Mouse (Mus musculus): ENCODE measurements around the gene Zfp846. TPM values are rescaled to one million over a fixed set of nuclear protein-coding genes. Genes with fewer than 3 reads are reported as not detected.

Gene Zfp846
- polyA plus RNA-seq, 1 experiment from 2014 or later: 14.5 TPM

DNA sequence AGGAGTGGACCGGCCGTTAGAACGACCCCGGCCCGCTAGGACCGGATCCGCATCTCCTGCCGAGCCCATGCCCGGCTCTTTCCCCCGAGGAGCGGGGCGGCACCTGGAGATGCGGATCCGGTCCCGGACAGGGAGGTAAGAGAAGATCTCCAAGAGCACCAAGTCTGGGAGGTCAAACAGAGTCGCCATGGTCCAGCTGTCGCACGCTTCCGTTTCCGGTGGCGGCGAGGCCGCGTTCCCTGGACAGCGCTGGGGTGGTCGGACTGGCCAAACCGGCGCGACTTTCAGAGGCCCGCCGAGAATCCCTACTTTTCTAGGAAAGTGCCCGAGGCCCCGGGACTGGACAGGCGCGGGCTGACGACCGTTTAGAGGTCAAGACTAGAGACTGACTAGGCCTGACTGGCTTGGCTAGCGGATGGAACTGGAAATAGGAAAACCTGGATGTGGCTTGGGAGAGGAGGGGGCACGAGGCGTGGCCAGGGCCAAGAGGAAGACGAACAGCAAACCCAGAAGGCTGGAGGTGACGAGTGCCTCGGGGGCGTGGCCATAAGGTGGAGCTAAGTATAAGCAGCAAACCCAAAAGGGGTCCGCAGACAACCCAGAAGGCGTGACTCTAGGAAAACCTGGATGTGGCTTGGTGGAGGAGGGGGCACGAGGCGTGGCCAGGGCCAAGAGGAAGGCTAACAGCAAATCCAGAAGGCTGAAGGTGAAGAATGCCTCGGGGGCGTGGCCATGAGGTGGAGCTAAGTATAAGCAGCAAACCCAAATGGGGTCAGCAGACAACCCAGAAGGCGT, 61.2 kb downstream of the Zfp846 start, which contains the start of gene Ubl5:
Gene Ubl5, plus strand, starts transcription at position 778 of the 795 bp plus-strand sequence.
- peak within 1 kb of the TSS; percentile 86 for H3K9ac ChIP-seq (ENCODE audit: low read depth, low read length)
- H3K27ac ChIP-seq (replicated peaks; ENCODE audit: low read depth, low read length): peak within 1 kb of the TSS; percentile 94
- H3K4me2 ChIP-seq (ENCODE audit: low read depth, low read length): peak within 1 kb of the TSS; percentile 81
- DNase-seq (ENCODE audit: low spot score): peak; percentile 100
- WGBS: under 1% methylated on average over 49 of the region's 51 CpGs
- H3K4me3 ChIP-seq (ENCODE audit: low read depth, low read length): peak within 1 kb of the TSS; percentile 74
- H3K27me3 ChIP-seq (replicated peaks; ENCODE audit: control insufficient read depth, insufficient read depth, low read length): no peaks in the 10 kb centered on the region
- peaks cover 35% of the 10 kb centered on the region for H3K36me3 ChIP-seq (ENCODE audit: control insufficient read depth, insufficient read depth, low read length)
- no peaks in the 10 kb centered on the region; the same call in none of the 2 replicates for H3K4me1 ChIP-seq (ENCODE audit: control insufficient read depth, insufficient read depth, low read length)
- no peaks in the 10 kb centered on the region for H3K9me3 ChIP-seq (ENCODE audit: control insufficient read depth, low read length)
- peak; percentile 94 for ATAC-seq (ENCODE audit: low read depth)

DNA sequence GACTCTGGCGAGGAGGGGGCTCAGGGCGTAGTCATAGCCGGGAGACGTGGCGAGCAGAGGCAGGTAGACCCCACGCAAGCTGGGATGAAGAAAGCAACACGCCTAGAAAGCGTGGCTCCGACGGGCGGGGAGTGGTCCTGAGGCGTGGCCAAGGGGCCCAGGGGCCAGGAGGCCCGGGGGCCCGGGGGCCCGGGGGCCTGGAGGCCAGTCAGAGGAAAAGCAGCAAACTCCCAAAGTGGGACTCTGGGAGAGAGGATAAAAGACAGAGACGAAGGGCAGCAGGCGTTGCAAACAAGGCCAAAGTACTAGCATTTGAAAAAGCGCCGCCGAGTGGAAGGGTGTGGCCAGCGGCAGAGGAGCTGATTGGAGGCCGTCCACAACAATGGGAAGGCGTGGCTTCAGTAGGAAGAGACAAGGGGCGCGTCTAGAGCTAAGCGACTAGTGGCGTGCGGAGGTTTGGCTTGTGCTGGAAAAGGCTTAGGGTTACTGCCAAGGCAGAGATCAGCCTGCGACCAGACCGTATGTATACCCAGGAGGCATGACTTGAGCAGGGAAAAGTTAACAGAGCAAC, 61.9 kb downstream of the Zfp846 start:
- peak; percentile 89 for ATAC-seq (ENCODE audit: low read depth)
- Histone ChIP-seq H3K4me3 (ENCODE audit: low read depth, low read length) (peak overlapping the region; percentile 74), H3K27me3 (replicated peaks; ENCODE audit: control insufficient read depth, insufficient read depth, low read length) (no peaks in the 10 kb centered on the region), H3K4me1 (ENCODE audit: control insufficient read depth, insufficient read depth, low read length) (no peaks in the 10 kb centered on the region; the same call in none of the 2 replicates), H3K36me3 (ENCODE audit: control insufficient read depth, insufficient read depth, low read length) (peaks cover 36% of the 10 kb centered on the region), H3K27ac (replicated peaks; ENCODE audit: low read depth, low read length) (peak overlapping the region; percentile 94), H3K9ac (ENCODE audit: low read depth, low read length) (peak overlapping the region; percentile 86), H3K9me3 (ENCODE audit: control insufficient read depth, low read length) (no peaks in the 10 kb centered on the region), H3K4me2 (ENCODE audit: low read depth, low read length) (peak overlapping the region; percentile 81)
- under 1% methylated on average over 30 of the region's 30 CpGs for WGBS
- DNase-seq (ENCODE audit: low spot score): peak; percentile 98

DNA sequence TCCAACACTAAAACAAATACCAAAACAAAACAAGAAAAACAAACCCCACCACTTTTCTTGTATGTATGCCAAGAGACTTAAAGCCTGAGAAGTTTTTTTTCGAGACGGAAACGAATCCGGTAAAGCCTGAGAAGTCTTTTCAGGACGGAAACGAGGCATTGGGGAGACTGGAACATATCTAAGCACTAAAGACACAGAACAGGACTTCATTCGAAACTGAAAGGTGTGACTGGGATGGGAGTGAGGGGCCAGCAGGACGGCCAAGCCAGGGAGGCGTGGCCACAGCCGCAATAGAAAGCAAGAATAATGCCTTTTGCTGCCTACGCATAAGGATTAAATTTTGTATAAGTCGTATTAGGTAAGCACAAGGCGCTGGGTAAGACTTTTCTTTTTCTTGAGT, 62.7 kb downstream of the Zfp846 start:
- DNase-seq (ENCODE audit: low spot score): no peak
- ATAC-seq (ENCODE audit: low read depth): no peak
- H3K9me3 ChIP-seq (ENCODE audit: control insufficient read depth, low read length): no peaks in the 10 kb centered on the region
- H3K9ac ChIP-seq (ENCODE audit: low read depth, low read length): peak overlapping the region; percentile 86
- H3K4me3 ChIP-seq (ENCODE audit: low read depth, low read length): peak overlapping the region; percentile 74
- H3K4me1 ChIP-seq (ENCODE audit: control insufficient read depth, insufficient read depth, low read length): no peaks in the 10 kb centered on the region; the same call in none of the 2 replicates
- H3K27me3 ChIP-seq (replicated peaks; ENCODE audit: control insufficient read depth, insufficient read depth, low read length): no peaks in the 10 kb centered on the region
- peak overlapping the region; percentile 94 for H3K27ac ChIP-seq (replicated peaks; ENCODE audit: low read depth, low read length)
- peaks cover 35% of the 10 kb centered on the region for H3K36me3 ChIP-seq (ENCODE audit: control insufficient read depth, insufficient read depth, low read length)
- WGBS: 9% methylated on average over 13 of the region's 13 CpGs
- H3K4me2 ChIP-seq (ENCODE audit: low read depth, low read length): peak overlapping the region; percentile 81

DNA sequence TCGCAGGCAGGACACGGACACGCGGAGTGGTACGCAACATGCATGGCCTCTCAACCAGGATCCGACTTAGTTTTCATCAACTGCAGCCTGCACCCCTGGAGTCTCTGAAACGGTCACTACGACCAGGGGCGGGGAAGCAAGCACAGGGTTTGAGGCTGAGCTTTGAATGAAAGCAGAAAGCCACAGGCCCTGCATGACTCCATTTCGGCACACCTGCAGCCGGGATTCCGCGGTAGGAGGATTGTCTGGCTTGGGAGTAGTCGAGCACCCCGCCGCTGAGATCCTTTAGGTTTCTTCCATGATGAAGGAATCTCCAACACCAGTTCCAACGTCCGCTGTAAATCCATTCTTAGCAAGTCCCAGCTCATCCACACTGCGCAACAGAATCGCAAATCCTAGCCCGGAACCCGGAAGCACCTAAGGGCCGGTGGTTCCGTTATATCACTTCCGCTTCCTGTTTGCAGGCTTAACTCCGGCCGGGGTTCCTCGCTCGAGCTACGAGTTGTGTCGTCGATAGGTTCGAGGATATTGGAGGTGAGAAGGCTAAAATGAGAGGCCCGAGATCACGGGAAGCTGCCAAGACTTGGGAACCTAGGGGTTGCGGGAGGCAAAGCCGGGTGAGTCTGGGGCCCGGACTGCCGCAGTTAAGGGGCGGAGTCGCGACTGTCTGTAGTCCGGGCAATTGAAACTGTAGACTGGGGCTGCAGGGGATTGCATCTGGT, 63.4 kb downstream of the Zfp846 start, which contains the start of gene Fbxl12:
Gene Fbxl12, minus strand, starts transcription at position 408 of the 722 bp plus-strand sequence.
- Histone ChIP-seq H3K36me3 (ENCODE audit: control insufficient read depth, insufficient read depth, low read length) (peaks cover 31% of the 10 kb centered on the region), H3K4me1 (ENCODE audit: control insufficient read depth, insufficient read depth, low read length) (no peaks in the 10 kb centered on the region; the same call in none of the 2 replicates), H3K4me2 (ENCODE audit: low read depth, low read length) (peak within 1 kb of the TSS; percentile 81), H3K9me3 (ENCODE audit: control insufficient read depth, low read length) (no peaks in the 10 kb centered on the region), H3K27ac (replicated peaks; ENCODE audit: low read depth, low read length) (peak within 1 kb of the TSS; percentile 94), H3K4me3 (ENCODE audit: low read depth, low read length) (peak within 1 kb of the TSS; percentile 74), H3K27me3 (replicated peaks; ENCODE audit: control insufficient read depth, insufficient read depth, low read length) (no peaks in the 10 kb centered on the region), H3K9ac (ENCODE audit: low read depth, low read length) (peak within 1 kb of the TSS; percentile 86)
- peak; percentile 20; the same call in 1 of the 2 replicates for ATAC-seq (ENCODE audit: low read depth)
- WGBS: under 1% methylated on average over 43 of the region's 43 CpGs
- DNase-seq (ENCODE audit: low spot score): peak; percentile 93

DNA sequence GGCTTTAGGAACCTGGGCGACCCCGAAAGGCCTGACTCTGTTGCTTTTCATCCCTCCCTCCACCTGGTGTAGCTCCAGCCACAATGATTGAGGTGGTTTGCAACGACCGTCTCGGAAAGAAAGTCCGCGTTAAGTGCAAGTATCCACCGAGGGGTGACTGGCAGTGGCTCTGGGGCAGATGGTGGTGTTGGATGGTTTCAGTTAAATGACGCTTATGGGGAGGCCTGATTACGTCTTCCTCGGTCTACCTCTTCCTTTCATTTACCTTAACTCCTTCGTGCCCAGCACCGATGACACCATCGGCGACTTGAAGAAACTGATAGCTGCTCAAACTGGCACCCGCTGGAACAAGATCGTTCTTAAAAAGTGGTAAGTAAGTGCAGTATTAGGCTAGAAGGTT, 64.0 kb downstream of the Zfp846 start:
- Histone ChIP-seq H3K36me3 (ENCODE audit: control insufficient read depth, insufficient read depth, low read length) (peaks cover 31% of the 10 kb centered on the region), H3K4me1 (ENCODE audit: control insufficient read depth, insufficient read depth, low read length) (no peaks in the 10 kb centered on the region; the same call in none of the 2 replicates), H3K4me3 (ENCODE audit: low read depth, low read length) (peak overlapping the region; percentile 74), H3K27ac (replicated peaks; ENCODE audit: low read depth, low read length) (peak overlapping the region; percentile 83), H3K4me2 (ENCODE audit: low read depth, low read length) (peak overlapping the region; percentile 81), H3K9me3 (ENCODE audit: control insufficient read depth, low read length) (no peaks in the 10 kb centered on the region), H3K27me3 (replicated peaks; ENCODE audit: control insufficient read depth, insufficient read depth, low read length) (no peaks in the 10 kb centered on the region), H3K9ac (ENCODE audit: low read depth, low read length) (peak overlapping the region; percentile 86)
- WGBS: 4% methylated on average over 17 of the region's 17 CpGs
- ATAC-seq (ENCODE audit: low read depth) (no peak), DNase-seq (ENCODE audit: low spot score) (peak; percentile 32)

DNA sequence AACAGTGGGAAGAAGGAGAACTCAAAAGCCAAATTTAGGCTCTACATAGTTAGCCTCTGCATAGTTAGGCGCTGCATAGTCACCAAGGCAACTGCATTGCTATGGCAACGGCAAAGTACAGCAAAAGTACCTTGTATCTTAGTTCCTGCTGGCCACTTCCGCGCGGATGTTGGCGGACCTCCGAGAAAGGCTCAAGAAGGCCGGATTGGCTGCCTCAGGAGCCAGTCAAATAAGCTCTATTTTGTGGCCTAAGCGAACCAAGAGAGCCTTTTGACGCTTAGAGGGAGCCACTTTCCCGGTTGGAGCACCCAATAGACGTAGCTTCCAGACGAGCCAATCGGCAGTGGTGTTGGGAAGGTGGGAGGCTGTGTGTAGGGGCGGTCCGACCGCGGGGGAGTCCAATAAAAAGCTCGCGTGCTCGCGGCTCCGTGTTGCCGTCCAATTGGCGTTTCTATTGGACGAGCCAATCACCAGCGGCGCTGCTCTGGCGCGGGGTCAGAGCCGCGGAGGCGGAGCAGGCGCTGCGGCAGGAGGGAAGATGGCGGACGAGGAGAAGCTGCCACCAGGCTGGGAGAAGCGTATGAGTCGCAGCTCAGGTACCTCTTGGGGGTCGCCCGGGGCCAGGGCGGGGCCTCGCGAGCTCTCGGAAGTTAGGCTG, 70.6 kb downstream of the Zfp846 start, which contains the start of gene Pin1:
Gene Pin1, plus strand, starts transcription at position 494 of the 658 bp plus-strand sequence.
- peak within 1 kb of the TSS; percentile 71 for H3K4me2 ChIP-seq (ENCODE audit: low read depth, low read length)
- H3K36me3 ChIP-seq (ENCODE audit: control insufficient read depth, insufficient read depth, low read length): peaks cover 49% of the 10 kb centered on the region
- no peaks in the 10 kb centered on the region for H3K27me3 ChIP-seq (replicated peaks; ENCODE audit: control insufficient read depth, insufficient read depth, low read length)
- H3K4me1 ChIP-seq (ENCODE audit: control insufficient read depth, insufficient read depth, low read length): 0 out of 2 replicates have a peak, but pooled peaks cover 9% of the 10 kb centered on the region
- H3K4me3 ChIP-seq (ENCODE audit: low read depth, low read length): peak within 1 kb of the TSS; percentile 94
- DNase-seq (ENCODE audit: low spot score): peak; percentile 100
- peak within 1 kb of the TSS; percentile 65; the same call in 1 of the 2 replicates for H3K27ac ChIP-seq (replicated peaks; ENCODE audit: low read depth, low read length)
- peak; percentile 100 for ATAC-seq (ENCODE audit: low read depth)
- peak within 1 kb of the TSS; percentile 91 for H3K9ac ChIP-seq (ENCODE audit: low read depth, low read length)
- no peaks in the 10 kb centered on the region for H3K9me3 ChIP-seq (ENCODE audit: control insufficient read depth, low read length)
- 0% methylated on average over 45 of the region's 45 CpGs for WGBS

DNA sequence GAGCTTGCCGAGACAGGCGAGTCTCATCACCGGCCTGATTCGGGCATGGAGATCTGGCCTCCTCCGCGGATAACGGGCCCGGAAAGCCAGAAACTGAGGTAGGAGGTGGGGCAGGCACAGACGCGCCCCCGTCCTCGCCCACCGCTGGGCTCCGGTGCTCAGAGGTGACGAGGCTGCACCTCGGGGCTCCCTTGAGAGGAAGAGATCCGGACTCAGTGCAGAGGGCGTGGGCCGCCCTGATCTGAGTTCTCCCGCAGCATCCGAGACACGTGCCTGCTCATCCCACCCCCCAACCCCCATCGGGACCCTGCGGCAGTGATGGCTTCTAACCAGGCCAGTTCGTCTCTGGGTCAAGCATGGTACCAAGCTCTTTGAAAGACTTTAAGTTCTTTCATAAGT, 71.2 kb downstream of the Zfp846 start:
- Histone ChIP-seq H3K4me2 (ENCODE audit: low read depth, low read length) (peak overlapping the region; percentile 63), H3K27me3 (replicated peaks; ENCODE audit: control insufficient read depth, insufficient read depth, low read length) (no peaks in the 10 kb centered on the region), H3K4me1 (ENCODE audit: control insufficient read depth, insufficient read depth, low read length) (0 out of 2 replicates have a peak, but pooled peaks cover 9% of the 10 kb centered on the region), H3K9ac (ENCODE audit: low read depth, low read length) (peak overlapping the region; percentile 91), H3K27ac (replicated peaks; ENCODE audit: low read depth, low read length) (no peak overlapping the region), H3K4me3 (ENCODE audit: low read depth, low read length) (peak overlapping the region; percentile 94), H3K9me3 (ENCODE audit: control insufficient read depth, low read length) (no peaks in the 10 kb centered on the region), H3K36me3 (ENCODE audit: control insufficient read depth, insufficient read depth, low read length) (peaks cover 50% of the 10 kb centered on the region)
- DNase-seq (ENCODE audit: low spot score) (no peak), ATAC-seq (ENCODE audit: low read depth) (peak; percentile 2; the same call in 1 of the 2 replicates)
- WGBS: under 1% methylated on average over 15 of the region's 25 CpGs

Data from embryonic facial prominence, embryonic 14.5 days (tissue).